Mouse (Mus musculus) G1E (cell line): ENCODE results near the gene A830018L16Rik.

Source experiments
- CTCF ChIP-seq: IDR thresholded peaks from 2 replicates; pipeline ENCODE4 v1.5.1; 2012; ENCODE audit warnings: low read depth, low read length, inconsistent platforms, mixed read lengths
- GATA1 ChIP-seq: IDR thresholded peaks from 2 replicates; pipeline ENCODE4 v1.6.1; 2012; ENCODE audit warnings: borderline replicate concordance, low read length, inconsistent platforms, mixed read lengths

DNA sequence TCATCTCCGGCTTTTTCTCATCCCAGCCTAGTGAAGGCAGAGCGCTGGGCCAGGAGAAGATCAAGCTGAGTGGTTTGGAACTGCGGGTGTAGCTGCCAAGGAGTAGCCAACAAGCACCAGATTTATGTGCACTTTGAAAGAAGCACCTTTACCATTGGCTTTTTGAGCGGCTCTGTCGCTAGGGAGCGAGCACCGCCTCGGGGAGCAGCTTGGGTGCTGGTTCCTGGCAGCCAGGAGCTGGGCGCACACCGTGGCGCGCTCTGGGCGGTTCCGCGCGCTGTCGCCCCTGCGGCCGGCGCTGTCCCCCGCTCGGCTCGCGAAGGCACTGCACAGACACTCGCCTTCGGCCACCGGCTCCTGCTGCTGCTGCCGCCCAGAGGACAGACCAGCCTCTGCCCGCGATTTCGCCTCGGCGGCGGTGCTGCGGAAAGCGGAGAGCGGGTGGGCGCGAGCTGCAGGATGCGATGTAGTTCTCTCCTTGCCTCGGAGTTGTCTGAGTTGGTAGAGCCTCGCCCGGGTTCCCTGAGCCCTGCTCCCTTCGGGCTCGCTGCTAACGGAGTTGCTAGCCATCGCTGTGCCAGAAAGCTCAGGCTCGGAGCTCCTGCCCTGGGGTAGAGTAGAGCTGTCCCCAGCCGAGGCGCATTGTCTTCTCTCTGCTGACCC lies at the start of gene A830018L16Rik:
- TF ChIP-seq CTCF: no peak
- TF ChIP-seq GATA1: no peak
